Mouse (Mus musculus) T-helper 2 cell (primary cell): Measurements from ENCODE around the gene Fsd1l.

ENCODE experiments used
- in situ Hi-C: fragments of 300-600 bp; cut with MboI, MseI; formaldehyde crosslinking; loops from one replicate; pipeline ENCODE4 v1.15.1; 2025; ENCODE audit warnings: high pct_unique_total_duplicates

Fsd1l gene

GRCm38 (mm10) chr4:53631316-53632010 lies at the start of gene Fsd1l:
TSS of gene Fsd1l (plus strand) at chr4:53631471.
- in situ Hi-C loops, result loop anchor here (5.0 kb wide), 1 partner anchor 49 kb away; no protein-coding TSS in a partner anchor

DNA sequence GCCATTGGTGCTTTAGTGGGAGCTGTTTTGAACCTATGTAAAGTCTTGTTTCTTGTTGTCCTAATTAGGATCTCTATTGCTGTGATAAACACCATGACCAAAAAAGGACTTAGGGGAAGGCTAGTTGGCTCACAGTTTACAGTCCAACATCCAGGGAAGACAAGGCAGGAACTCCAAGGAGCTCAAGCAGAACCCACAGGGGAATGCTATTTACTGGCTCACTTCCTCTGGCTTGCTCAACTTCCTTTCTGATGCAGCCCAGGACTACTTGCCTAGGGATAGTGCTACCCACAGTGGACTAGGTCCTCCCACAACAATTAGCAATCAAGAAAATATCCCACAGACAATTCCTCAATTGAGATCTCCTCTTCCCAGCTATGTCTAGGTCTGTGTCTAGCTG lies 43.6 kb upstream of the Fsd1l start:
- in situ Hi-C loops, result no loop called here

GRCm38 (mm10) chr4:53588936-53589335 lies 42.3 kb upstream of the Fsd1l start:
- in situ Hi-C loops, result no loop called here

DNA sequence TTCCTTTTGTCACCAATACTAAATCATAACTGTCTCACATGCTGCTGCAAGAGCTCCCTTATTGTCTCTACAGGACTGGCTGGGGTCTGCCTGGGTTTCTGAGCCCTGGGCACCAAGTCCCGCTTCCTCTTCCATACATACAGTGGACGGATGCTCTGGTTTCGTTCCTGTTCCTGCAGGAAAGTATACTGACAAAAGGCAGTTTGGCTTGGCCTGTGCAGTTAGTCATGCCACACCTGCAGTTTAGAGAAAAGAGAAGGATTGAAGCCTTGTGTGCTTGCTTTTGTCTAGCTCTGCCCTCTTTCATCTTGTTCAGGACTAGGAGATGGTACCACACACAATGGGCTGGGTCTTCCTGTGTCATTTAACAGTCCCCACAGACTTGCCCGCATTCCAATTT lies 41.8 kb upstream of the Fsd1l start:
- in situ Hi-C loops, result no loop called here

GRCm38 (mm10) chr4:53590163-53590562 lies 41.1 kb upstream of the Fsd1l start:
- in situ Hi-C loops, result no loop called here

GRCm38 (mm10) chr4:53590691-53591447 lies 40.4 kb upstream of the Fsd1l start:
- in situ Hi-C loops, result no loop called here

DNA sequence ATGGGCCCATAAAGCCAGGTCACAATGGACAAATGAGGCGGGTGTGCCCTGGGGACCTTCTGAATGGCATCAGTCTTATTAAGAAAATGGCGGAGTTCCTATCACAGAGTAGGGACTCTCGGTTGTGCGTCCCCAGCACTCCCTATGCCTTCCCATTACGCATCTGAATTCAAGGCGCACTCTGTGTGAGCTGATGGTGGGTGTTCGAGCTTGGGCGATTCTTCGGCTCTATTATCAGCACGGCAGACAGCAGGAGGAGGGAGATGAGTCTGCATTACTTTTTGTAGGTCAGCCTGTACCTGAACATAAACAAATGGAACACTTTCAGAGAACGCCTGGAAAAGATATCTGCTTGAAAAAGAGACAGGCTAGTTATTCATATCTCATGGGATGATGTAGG lies 39.7 kb upstream of the Fsd1l start:
- in situ Hi-C loops, result no loop called here

- in situ Hi-C loops, result no loop called here
Observed at GRCm38 (mm10) chr4:53591941-53592340, 39.3 kb upstream of the Fsd1l start.

DNA sequence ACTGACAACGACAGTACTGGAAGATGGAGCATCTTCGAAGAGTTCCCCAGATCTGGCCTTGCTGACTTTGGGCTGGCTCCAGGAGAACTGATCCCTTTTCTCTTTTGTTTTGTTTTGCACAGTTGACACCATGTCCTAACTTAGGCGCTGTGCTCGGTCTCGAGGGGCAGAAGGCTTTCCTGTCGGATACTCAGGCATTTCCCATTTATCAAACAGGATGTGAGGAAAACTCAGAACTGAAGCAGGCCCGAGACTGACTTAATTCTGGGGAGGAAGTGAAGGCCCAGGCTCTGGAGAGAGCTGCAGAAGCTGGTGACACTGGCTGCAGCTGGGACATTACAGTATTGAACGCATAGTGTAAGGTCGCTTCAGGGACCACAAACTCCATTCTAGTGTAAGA lies 38.9 kb upstream of the Fsd1l start:
- in situ Hi-C loops, result no loop called here

- in situ Hi-C loops, result no loop called here
Observed at GRCm38 (mm10) chr4:53594204-53594603, 37.1 kb upstream of the Fsd1l start.

DNA sequence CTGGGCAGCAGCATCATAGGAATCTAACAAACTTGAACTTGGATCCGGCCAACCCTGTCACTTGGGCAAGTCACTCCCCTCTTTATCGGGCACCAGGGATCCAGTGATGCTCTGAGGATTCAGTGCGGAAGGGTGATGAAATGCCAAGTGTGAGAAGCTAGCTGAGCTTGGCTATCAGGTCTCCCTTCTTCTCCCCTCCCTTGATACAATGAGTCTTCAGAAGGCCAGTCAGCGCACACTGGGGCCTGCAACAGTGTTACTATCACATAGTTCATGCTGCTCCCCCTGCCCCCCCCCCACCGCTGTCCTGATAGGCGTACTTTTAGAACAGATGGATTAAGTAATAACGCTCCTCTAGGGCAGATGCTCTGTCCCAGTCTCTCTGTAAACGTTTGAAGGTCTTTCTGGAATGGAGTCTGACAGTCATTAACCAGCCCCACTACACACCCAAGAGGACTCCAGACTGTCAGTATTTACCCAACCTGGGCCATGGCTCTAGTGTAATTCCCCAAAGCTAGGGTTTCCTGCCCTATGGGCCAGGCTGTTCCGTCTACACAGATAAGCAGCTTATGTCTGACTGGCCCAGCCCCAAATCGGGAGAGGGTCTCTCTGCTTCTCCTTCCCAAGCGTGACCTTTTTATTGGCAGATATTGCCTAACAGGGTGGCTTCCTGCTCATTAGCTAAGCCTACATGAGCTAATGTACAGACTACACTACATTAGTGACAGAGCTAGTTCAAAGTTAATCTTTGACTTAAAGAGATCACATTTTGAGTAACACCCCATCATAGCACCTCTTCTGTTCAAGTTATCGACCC lies 35.8 kb upstream of the Fsd1l start:
- in situ Hi-C loops, result no loop called here

GRCm38 (mm10) chr4:53596063-53596895 lies 35.0 kb upstream of the Fsd1l start:
- in situ Hi-C loops, result no loop called here

- in situ Hi-C loops, result no loop called here
Observed at GRCm38 (mm10) chr4:53600462-53600861, 30.8 kb upstream of the Fsd1l start.

GRCm38 (mm10) chr4:53614576-53615225 lies 16.6 kb upstream of the Fsd1l start:
- in situ Hi-C loops, result no loop called here

GRCm38 (mm10) chr4:53617968-53618367 lies 13.3 kb upstream of the Fsd1l start:
- in situ Hi-C loops, result no loop called here

GRCm38 (mm10) chr4:53620104-53620503 lies 11.2 kb upstream of the Fsd1l start:
- in situ Hi-C loops, result no loop called here

DNA sequence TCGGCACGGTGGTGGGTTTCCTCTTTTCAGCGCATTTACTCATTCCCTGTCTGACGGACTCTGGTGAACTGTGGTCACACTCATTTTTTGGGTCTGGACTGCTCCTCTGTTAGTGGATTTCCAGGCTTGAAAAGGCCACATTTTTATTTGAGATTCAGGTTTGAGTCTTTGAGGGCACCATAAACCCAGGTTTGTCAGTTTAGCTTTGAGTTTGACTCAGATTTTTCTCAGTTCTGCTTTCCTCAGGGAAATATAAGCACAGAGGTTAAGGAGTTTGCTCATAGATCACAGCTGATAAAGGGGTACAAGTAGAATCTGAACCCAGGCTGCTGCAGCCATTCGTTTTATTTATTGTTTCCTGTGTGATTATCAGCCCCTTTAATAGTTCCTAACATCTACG lies 10.2 kb upstream of the Fsd1l start:
- in situ Hi-C loops, result no loop called here

DNA sequence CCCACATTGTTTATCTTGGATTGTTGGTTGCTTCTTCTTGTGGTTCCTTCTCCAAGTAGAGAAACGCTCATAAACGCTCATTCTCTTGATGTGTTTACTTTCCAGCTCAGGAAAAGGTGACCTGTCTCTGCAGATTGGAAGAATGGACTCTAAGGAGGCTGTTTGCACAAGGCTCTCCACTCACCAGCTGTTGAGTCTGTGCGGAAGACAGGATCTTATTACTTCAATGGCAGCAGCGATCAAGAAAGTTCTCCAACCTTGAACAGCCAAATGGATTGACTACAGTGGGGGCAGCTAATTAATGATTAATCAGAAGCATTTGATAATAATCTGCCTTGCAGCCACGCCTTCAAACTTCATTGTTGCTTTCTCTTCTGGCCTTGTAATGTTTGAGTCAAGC lies 9.8 kb upstream of the Fsd1l start:
- in situ Hi-C loops, result no loop called here

DNA sequence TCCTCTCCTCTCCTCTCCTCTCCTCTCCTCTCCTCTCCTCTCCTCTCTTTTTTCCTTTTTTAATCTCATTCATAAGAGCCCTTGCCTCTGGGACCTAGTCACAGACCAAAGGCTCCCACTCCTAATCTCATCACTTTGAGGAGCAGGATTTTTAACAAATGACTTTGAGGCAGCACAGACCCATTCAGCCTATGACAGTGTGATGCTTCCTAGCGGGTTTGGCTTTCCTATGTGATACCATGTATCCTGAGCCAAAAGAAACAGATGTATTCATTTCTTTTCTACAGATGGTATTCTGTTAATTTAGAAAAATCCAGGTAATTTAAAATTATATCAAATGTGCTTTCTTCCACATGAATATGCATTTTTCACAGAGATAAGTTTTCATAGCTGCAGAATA lies 7.6 kb upstream of the Fsd1l start:
- in situ Hi-C loops, result no loop called here

DNA sequence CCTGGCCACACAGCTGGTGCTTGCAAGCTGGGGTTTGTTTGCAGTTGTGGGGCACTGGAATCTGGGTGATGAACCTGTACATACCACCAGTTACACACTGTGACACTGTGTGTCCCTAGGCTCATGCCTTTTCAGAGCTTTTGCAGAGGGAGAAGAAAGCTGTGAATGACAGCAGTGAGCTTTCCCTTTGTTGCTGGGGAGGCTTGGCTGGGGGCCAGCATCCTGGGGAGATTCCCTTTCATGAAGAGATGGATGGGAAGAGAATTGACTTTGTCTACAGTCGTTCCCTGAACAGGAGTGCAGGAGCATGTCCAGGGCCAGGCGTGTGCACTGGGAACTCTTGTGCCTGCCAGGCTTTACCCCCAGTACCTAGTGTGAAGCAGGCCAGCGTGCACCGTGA lies 6.5 kb upstream of the Fsd1l start:
- in situ Hi-C loops, result no loop called here

GRCm38 (mm10) chr4:53625263-53625662 lies 6.0 kb upstream of the Fsd1l start:
- in situ Hi-C loops, result no loop called here
